Mouse (Mus musculus): ENCODE measurements around the gene Suclg2. TPM values are rescaled to one million over a fixed set of nuclear protein-coding genes. Genes with fewer than 3 reads are reported as not detected.

Gene Suclg2
- polyA plus RNA-seq (2015; fragmentation: Nextera tagmentation; extraction: Ambion mirVana), result 18.3 and 21.1 TPM in 2 replicates

DNA sequence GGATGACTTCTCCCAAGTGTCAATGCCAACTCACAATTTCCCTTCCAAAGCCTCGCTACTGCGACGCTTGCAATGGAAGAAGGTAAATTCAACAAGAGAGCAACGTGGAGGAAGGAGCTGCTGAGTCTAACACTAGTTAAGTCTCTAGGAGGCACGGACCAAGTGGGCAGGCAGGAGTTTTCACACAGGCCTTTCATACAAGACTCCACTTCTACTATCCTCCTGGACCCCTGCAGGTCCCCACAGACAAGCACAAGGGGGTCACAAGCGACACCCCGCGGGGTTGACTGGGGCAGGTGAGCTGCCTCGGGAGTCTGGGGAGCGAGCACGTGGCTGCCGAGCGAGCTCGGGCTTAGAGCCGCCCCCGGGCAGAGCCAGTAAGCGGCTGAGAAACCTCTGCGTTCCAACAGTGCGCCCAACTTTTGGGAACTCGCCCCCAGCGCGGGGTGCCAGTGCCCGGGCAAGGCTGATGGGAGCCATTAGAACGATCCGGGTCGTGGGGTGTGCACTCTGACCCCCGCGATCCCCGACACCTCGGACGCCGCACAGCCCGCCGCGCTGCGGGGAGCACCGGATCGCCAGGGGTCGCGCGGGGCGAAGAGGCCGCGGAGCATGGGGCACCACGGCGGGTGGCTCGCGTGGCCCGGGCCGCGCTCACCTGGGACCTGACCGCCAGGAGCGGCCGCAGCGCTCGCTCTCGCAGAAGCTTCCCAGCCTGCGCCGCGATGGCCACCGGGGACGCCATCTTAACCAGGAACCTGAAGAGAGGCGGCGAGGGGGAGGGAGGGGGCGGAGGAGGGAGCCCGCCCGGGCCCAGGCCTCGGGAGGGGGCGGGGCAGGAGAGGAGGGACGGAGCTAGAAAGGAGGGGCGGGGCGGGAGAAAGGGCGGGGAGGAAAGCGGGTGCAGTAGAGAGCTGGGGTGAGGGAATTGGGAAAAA is at the start of gene Suclg2:
Suclg2 (minus strand) TSS at position 770 of the 938 bp plus-strand sequence.

Data from neural tube, postnatal 0 days (tissue).